Mouse (Mus musculus) embryonic facial prominence, embryonic 12.5 days (tissue): ENCODE results near the gene Rpusd2. TPM values are rescaled to one million over a fixed set of nuclear protein-coding genes. Genes with fewer than 3 reads are reported as not detected.

Source experiments
- ATAC-seq: fragments of 200-750 bp; cut with Nextera tagmentation; 2 replicates; pipeline ENCODE4 v1.8.0; 2017; ENCODE audit not compliant: insufficient number of reproducible peaks, insufficient read depth, low FRiP score, low TSS enrichment
- H3K27ac ChIP-seq: fragments of 300-500 bp; sonication (generic); 2 replicates; pipeline ENCODE4 v1.5.1; 2016; ENCODE audit warnings: mild to moderate bottlenecking
- H3K27me3 ChIP-seq: fragments of 300-500 bp; sonication (generic); 2 replicates; pipeline ENCODE4 v1.6.1; 2016; ENCODE audit warnings: mild to moderate bottlenecking, moderate library complexity
- H3K36me3 ChIP-seq: fragments of 300-500 bp; sonication (generic); 2 replicates; pipeline ENCODE4 v1.6.1; 2016; ENCODE audit warnings: mild to moderate bottlenecking
- H3K4me1 ChIP-seq: fragments of 300-500 bp; sonication (generic); 2 replicates; pipeline ENCODE4 v1.6.1; 2016
- H3K4me2 ChIP-seq: fragments of 300-500 bp; sonication (generic); replicated peaks from 2 replicates; pipeline ENCODE4 v1.6.1; 2016; ENCODE audit warnings: mild to moderate bottlenecking, moderate library complexity
- H3K4me3 ChIP-seq: fragments of 300-500 bp; sonication (generic); 2 replicates; pipeline ENCODE4 v1.5.1; 2016; ENCODE audit warnings: mild to moderate bottlenecking
- H3K9ac ChIP-seq: fragments of 300-500 bp; sonication (generic); 2 replicates; pipeline ENCODE4 v1.6.1; 2016; ENCODE audit warnings: mild to moderate bottlenecking, moderate library complexity
- H3K9me3 ChIP-seq: fragments of 300-500 bp; sonication (generic); 2 replicates; pipeline ENCODE4 v1.6.1; 2016; ENCODE audit warnings: mild to moderate bottlenecking, moderate library complexity
- WGBS: fragments of 180-500 bp; shearing (Covaris S2); methylation state at CpG from one replicate; pipeline ENCODE4 v1.1.7; 2016; 5-methylcytosine and 5-hydroxymethylcytosine counted together
- polyA plus RNA-seq: library from polyadenylated mRNA; unstranded; fragments of >200 nt; fragmentation: Nextera tagmentation; extraction: Ambion mirVana; gene quantifications from 2 replicates; pipeline ENCODE4 v1.2.1, GENCODE M21; 2016

Rpusd2 gene
- polyA plus RNA-seq, 1 experiment from 2014 or later = 4.6 TPM

GRCm38 (mm10) chr2:119017647-119018046 is 16.9 kb upstream of the Rpusd2 start:
- H3K27me3 ChIP-seq = no peaks in the 10 kb centered on the region
- 0 out of 2 replicates have a peak, but pooled peaks cover 5% of the 10 kb centered on the region for H3K4me1 ChIP-seq
- no peak overlapping the region for H3K4me2 ChIP-seq
- 93% methylated on average over 3 of the region's 3 CpGs for WGBS
- H3K9ac ChIP-seq = no peak overlapping the region
- peaks cover 36% of the 10 kb centered on the region for H3K36me3 ChIP-seq
- ATAC-seq = no peak
- H3K4me3 ChIP-seq = no peak overlapping the region
- no peak overlapping the region for H3K27ac ChIP-seq
- H3K9me3 ChIP-seq = no peaks in the 10 kb centered on the region

GRCm38 (mm10) chr2:119018391-119019122 is 16.0 kb upstream of the Rpusd2 start:
- Histone ChIP-seq H3K4me2 (peak overlapping the region; percentile 23; the same call in 1 of the 2 replicates), H3K9me3 (no peaks in the 10 kb centered on the region), H3K4me3 (no peak overlapping the region), H3K27ac (peak overlapping the region; percentile 33; the same call in 1 of the 2 replicates), H3K36me3 (peaks cover 37% of the 10 kb centered on the region), H3K9ac (0 out of 2 replicates have a peak overlapping the region, but pooled peaks have one; percentile 2), H3K27me3 (no peaks in the 10 kb centered on the region), H3K4me1 (0 out of 2 replicates have a peak, but pooled peaks cover 5% of the 10 kb centered on the region)
- 53% methylated on average over 22 of the region's 22 CpGs for WGBS
- ATAC-seq = peak; percentile 60

DNA sequence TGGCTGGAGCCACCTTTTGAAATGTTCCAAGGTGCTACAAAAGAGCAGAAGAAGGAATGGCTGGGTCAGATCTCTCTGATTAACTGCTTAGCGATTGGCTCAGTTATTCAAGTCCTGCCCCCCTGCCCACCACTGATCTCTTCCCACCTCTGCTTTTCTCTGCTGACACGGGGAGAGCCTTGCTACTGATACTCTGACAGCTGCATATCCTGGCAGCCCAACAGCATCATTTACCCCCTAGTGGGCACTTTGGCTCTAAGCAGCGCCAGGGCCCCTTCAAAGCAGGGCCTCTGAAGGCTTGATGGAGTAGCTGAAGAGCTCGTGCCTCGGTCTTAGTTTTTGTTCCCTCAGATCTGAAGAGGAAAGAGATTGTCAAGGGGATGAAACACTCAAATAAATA is 15.5 kb upstream of the Rpusd2 start:
- 0 out of 2 replicates have a peak overlapping the region, but pooled peaks have one; percentile 2 for H3K9ac ChIP-seq
- 0 out of 2 replicates have a peak, but pooled peaks cover 5% of the 10 kb centered on the region for H3K4me1 ChIP-seq
- H3K9me3 ChIP-seq = no peaks in the 10 kb centered on the region
- H3K4me3 ChIP-seq = no peak overlapping the region
- peak overlapping the region; percentile 23; the same call in 1 of the 2 replicates for H3K4me2 ChIP-seq
- peak overlapping the region; percentile 33; the same call in 1 of the 2 replicates for H3K27ac ChIP-seq
- H3K36me3 ChIP-seq = peaks cover 37% of the 10 kb centered on the region
- no peaks in the 10 kb centered on the region for H3K27me3 ChIP-seq
- no peak for ATAC-seq
- WGBS = 19% methylated on average over 5 of the region's 5 CpGs

GRCm38 (mm10) chr2:119019538-119019937 is 15.1 kb upstream of the Rpusd2 start:
- 71% methylated on average over 4 of the region's 4 CpGs for WGBS
- Histone ChIP-seq H3K27me3 (no peaks in the 10 kb centered on the region), H3K27ac (no peak overlapping the region), H3K36me3 (peaks cover 37% of the 10 kb centered on the region), H3K9me3 (no peaks in the 10 kb centered on the region), H3K4me2 (0 out of 2 replicates have a peak overlapping the region, but pooled peaks have one; percentile 23), H3K4me3 (no peak overlapping the region), H3K9ac (no peak overlapping the region), H3K4me1 (0 out of 2 replicates have a peak, but pooled peaks cover 5% of the 10 kb centered on the region)
- no peak for ATAC-seq

GRCm38 (mm10) chr2:119023154-119023660 is 11.4 kb upstream of the Rpusd2 start:
- WGBS = 89% methylated on average over 6 of the region's 6 CpGs
- H3K4me1 ChIP-seq = 0 out of 2 replicates have a peak, but pooled peaks cover 5% of the 10 kb centered on the region
- no peak overlapping the region for H3K9ac ChIP-seq
- peaks cover 28% of the 10 kb centered on the region for H3K36me3 ChIP-seq
- no peak overlapping the region for H3K4me2 ChIP-seq
- no peaks in the 10 kb centered on the region for H3K27me3 ChIP-seq
- no peak overlapping the region for H3K4me3 ChIP-seq
- ATAC-seq = no peak
- H3K9me3 ChIP-seq = no peaks in the 10 kb centered on the region
- no peak overlapping the region for H3K27ac ChIP-seq

DNA sequence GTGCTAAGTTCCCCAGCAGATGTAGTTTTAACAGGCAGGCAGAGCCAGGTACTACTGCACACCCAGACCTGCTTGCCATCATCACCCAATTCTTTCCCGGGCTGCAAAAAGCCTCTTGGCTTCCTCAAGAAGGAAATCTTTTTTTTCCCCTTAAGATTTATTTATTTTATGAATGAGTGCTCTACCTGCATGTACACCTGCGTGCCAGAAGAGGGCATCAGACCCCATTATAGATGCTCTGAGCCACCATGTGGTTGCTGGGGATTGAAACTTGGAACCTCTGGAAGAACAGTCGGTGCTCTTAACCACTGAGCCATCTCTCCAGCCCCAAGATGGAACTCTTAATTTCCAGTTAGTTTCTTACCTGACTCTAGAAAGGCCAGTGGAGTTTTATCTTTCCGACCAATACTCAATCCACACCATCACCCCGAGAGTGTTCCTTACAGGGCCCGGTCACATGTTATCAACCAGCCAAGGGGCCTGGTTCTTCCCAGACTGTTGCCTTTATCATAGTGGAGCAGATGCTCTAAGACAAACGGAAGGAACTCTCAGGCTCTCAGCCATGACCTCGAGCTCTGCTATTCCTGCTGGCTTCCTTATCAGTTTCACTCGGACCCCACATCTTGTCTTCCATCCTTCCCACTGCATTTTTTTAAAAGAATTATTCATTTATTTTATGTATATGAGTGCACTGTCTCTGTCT is 9.9 kb upstream of the Rpusd2 start:
- Histone ChIP-seq H3K9ac (no peak overlapping the region), H3K36me3 (peaks cover 20% of the 10 kb centered on the region), H3K4me2 (no peak overlapping the region), H3K27me3 (no peaks in the 10 kb centered on the region), H3K27ac (no peak overlapping the region), H3K4me1 (peaks cover 6% of the 10 kb centered on the region; the same call in 1 of the 2 replicates), H3K9me3 (no peaks in the 10 kb centered on the region), H3K4me3 (no peak overlapping the region)
- ATAC-seq = no peak
- WGBS = 72% methylated on average over 9 of the region's 9 CpGs

GRCm38 (mm10) chr2:119025239-119025616 is 9.4 kb upstream of the Rpusd2 start:
- H3K4me3 ChIP-seq = no peak overlapping the region
- WGBS = 73% methylated on average over 4 of the region's 4 CpGs
- peaks cover 6% of the 10 kb centered on the region; the same call in 1 of the 2 replicates for H3K4me1 ChIP-seq
- no peak overlapping the region for H3K9ac ChIP-seq
- H3K4me2 ChIP-seq = no peak overlapping the region
- H3K27me3 ChIP-seq = no peaks in the 10 kb centered on the region
- H3K27ac ChIP-seq = no peak overlapping the region
- H3K9me3 ChIP-seq = no peaks in the 10 kb centered on the region
- no peak for ATAC-seq
- H3K36me3 ChIP-seq = peaks cover 20% of the 10 kb centered on the region

DNA sequence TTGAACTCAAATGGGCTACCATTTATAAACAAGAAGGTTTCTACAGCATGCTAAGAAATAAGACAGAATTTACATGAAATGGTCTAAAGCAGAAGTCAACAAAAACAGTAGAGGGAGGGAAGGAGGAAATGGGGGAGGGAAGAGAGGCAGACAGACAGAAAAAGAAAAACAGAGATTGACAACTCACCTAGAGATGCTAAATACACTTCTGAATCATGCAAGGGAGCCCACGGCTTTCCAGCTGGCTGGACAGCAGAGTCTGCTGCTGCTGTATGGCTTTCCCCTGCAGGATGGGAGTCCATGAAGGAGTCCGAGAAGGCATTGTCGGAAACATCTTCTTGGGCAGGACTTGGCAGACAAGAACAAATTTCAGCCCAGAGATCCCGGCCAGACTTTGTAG is 7.6 kb upstream of the Rpusd2 start:
- WGBS = 91% methylated on average over 4 of the region's 4 CpGs
- no peak overlapping the region for H3K27ac ChIP-seq

GRCm38 (mm10) chr2:119028941-119029551 is 5.5 kb upstream of the Rpusd2 start, which contains the start of gene Ccdc32:
Gene Ccdc32 (minus strand): TSS chr2:119029393.
- Histone ChIP-seq H3K4me1 (peaks cover 6% of the 10 kb centered on the region; the same call in 1 of the 2 replicates), H3K9ac (peak within 1 kb of the TSS; percentile 63), H3K4me2 (peak within 1 kb of the TSS; percentile 91), H3K36me3 (no peaks in the 10 kb centered on the region; the same call in 1 of the 2 replicates), H3K9me3 (no peaks in the 10 kb centered on the region), H3K4me3 (peak within 1 kb of the TSS; percentile 62), H3K27ac (no peak within 1 kb of the TSS), H3K27me3 (no peaks in the 10 kb centered on the region)
- WGBS = 1% methylated on average over 28 of the region's 28 CpGs
- ATAC-seq = peak; percentile 77

More for the DNA sequence above, 7.6 kb upstream of the Rpusd2 start:
- peaks cover 6% of the 10 kb centered on the region; the same call in 1 of the 2 replicates for H3K4me1 ChIP-seq
- no peaks in the 10 kb centered on the region for H3K27me3 ChIP-seq
- H3K4me2 ChIP-seq = no peak overlapping the region
- peaks cover 8% of the 10 kb centered on the region for H3K36me3 ChIP-seq
- no peak for ATAC-seq
- no peak overlapping the region for H3K4me3 ChIP-seq
- H3K9me3 ChIP-seq = no peaks in the 10 kb centered on the region
- no peak overlapping the region for H3K9ac ChIP-seq

DNA sequence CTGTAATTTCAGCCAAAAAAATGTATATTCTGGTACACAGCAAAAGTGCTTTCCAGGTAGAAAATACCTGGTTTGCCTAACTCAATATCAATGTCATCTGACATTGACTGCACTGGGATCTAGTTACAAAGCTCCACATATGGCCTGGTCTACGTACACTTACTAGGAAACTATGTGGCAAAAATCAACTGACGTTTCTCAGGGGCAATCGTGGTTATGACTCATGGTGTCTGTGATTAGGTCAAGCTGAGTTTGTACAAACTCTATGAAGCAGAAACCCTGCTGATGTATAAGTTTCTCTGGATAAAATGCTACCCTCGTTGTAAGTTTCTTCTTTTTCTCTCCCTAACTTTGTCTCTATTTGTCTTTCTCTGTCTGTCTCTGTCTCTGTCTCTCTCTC is 2.4 kb upstream of the Rpusd2 start:
- WGBS = 55% methylated on average over 4 of the region's 4 CpGs
- Histone ChIP-seq H3K27ac (no peak overlapping the region), H3K4me3 (no peak overlapping the region), H3K4me2 (no peak overlapping the region), H3K9ac (no peak overlapping the region), H3K9me3 (no peaks in the 10 kb centered on the region), H3K27me3 (no peaks in the 10 kb centered on the region), H3K4me1 (peaks cover 11% of the 10 kb centered on the region; the same call in 1 of the 2 replicates), H3K36me3 (peaks cover 6% of the 10 kb centered on the region; the same call in 1 of the 2 replicates)
- ATAC-seq = no peak

DNA sequence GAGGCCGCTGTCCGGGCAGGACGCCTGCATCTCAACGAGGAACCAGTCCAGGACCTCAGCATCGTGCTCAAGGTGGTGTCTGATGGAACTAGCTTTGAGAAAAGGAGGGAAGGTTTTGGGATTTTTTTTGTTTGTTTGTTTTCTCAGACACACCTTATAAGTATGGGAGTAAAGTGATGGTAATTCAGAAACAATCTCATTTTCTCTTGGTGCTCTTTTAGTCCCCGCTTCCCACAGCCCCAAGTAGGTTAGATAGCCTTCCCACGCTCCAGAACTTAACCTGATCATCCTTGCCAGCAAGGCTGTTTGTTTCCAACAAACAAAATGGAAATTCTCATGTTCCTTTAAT is 781 bp downstream of the Rpusd2 start:
- peak overlapping the region; percentile 70 for H3K9ac ChIP-seq
- H3K9me3 ChIP-seq = no peaks in the 10 kb centered on the region
- peaks cover 28% of the 10 kb centered on the region for H3K36me3 ChIP-seq
- WGBS = 7% methylated on average over 7 of the region's 7 CpGs
- peak overlapping the region; percentile 94 for H3K4me3 ChIP-seq
- peaks cover 5% of the 10 kb centered on the region; the same call in 1 of the 2 replicates for H3K4me1 ChIP-seq
- peak overlapping the region; percentile 88; the same call in 1 of the 2 replicates for H3K27ac ChIP-seq
- ATAC-seq = no peak
- H3K4me2 ChIP-seq = peak overlapping the region; percentile 84
- no peaks in the 10 kb centered on the region for H3K27me3 ChIP-seq
